Mouse (Mus musculus) heart, adult 18-20 months (tissue): ENCODE data around the gene Slc9a1. TPM values are rescaled to one million over a fixed set of nuclear protein-coding genes. Genes with fewer than 3 reads are reported as not detected.

Experiments
- DNase-seq, 2 experiments: peaks; one replicate each; pipeline ENCODE4 v3.0.0; 2021 to 2022; ENCODE audit warnings: mixed read lengths in 1 of 2
- total RNA-seq, 2 experiments: library from RNA; stranded (reverse); gene quantifications; 2 replicates each; pipeline ENCODE4 v1.2.3; 2021

The Slc9a1 gene
- total RNA-seq, 2 experiments from 2014 or later = 17.6 to 19.6 TPM

DNA sequence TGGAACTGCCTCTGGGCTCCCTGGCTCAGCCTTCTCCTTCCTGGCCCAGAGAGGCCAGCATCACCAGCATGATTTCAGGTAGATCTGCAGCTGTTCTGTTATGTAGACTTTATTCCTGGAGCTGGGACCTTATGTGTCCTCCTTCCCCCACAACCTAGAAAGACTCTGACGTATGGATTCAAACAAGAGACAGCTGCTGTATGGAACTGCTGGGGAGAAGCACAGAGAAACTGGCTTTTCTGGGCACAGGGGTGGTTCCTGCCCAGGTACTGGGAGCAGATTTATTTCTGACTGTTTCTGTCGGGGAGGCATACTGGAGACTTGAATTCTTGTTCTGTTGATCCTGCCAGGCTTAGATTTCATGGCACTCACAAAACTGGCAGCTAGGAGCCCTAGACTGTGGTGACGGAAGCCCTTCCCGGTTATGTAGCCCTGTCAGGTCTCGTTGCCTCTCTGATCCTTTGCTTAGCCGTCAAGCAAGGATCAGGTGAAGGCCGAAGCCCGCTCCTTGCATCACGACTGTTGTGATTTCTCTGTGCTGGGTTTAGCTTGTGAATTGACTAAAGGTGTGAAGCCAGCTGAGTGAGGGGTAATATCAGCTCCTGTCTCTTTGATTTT lies 34.2 kb downstream of the Slc9a1 start:
- no peak for DNase-seq

DNA sequence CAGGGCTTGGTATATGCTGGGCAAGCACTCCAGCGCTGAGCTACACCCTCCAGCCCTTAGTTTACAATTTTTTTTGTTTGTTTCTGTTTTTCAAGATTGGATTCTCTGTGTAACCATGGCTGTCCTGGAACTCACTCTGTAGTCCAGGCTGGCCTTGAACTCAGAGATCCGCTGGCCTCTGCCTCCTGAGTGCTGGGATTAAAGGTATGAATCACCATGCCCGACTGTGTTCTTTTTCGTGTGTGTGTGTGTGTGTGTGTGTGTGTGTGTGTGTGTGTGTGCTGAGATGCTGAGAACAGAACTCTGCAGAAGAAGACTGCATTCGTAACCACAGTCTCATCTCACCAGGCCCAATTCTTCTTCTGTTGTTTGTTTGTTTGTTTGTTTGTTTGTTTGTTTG lies 34.8 kb downstream of the Slc9a1 start:
- DNase-seq = no peak

DNA sequence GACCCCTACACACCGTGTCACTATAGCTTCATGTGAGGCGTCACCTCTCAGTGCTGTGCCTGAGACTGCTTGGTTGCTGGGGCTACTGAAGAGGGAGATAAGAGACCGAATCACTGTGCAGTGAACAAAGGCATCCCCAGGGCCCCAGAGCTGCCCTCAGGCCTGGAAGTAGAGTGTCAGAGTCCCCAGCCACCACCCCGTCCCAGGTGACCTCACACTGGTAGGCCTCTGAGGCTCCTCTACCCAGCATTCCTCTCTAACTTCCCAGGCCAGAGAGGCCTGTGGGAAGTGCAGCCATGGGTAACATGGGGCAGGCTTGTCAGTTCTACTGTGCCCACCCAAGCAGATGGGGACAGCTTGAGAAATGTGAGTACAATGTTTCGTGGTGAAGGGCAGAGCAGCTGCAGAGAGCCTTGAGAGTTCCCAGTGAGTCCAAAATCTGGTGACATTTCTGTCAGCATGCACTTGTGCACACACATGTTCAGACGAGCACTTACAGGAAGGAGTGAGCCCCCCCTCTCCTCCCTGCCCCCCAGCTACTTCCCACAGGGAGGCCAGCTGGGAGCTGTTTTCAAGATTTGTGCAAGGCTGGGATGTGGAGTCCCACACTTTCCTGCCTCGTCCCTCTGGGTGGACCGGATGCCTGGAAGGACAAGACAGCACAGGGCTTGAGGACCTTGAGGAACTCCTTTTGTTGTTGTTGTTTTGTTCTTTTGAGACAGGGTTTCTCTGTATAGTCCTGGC lies 37.0 kb downstream of the Slc9a1 start:
- no peak for DNase-seq

DNA sequence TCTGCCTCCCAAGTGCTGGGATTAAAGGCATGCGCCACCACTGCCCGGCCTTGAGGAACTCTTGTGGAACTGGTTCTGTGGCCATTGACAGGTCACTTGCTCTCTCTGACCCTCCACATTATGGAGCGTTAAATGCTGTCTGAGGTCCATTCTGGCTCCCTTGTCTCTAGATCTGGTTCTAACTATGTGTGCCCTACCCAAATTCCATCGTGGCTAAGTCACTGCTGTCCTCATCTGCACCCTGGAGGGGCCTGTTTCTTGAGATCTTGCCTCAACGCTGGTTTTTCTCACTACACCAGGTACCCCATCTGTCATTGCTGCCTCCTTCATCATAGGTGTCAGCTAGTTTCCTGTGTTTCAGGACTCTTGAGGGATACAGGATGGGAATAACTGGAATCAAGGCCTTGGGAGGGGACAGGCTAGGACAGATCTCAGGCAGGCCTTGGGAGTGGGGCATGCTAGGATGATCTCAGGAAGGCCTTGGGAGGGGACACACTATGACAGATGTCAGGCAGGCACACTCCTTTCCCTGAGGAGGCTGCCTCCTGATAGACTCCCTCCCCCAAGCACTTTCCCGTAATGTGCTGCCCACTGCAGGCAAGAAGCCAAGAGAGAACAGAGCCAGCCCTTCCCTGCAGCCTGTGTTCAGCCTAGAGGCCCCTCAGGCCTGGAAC lies 37.7 kb downstream of the Slc9a1 start:
- DNase-seq = peak; percentile 40 to 44

DNA sequence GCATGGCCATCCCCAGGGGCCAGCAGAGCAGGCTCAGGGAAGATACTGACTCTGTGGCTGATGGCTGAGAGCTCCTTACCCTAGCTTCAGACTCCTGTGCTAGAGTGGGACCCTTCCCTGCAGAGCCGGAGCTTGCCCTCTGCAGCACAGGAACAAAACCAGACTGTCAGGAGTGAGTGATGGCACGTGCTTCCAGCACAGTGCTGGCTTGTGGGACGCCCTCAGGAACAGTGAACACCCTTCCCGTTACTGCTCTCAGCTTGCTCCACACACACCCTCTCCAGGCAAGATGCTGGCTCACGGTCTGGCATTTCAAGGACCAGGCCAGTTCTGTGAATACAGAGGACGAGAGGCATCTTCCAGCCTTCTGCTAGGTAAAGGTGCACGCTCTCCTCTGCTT lies 38.5 kb downstream of the Slc9a1 start:
- peak in 1 of 2 experiments; percentile 47 for DNase-seq

DNA sequence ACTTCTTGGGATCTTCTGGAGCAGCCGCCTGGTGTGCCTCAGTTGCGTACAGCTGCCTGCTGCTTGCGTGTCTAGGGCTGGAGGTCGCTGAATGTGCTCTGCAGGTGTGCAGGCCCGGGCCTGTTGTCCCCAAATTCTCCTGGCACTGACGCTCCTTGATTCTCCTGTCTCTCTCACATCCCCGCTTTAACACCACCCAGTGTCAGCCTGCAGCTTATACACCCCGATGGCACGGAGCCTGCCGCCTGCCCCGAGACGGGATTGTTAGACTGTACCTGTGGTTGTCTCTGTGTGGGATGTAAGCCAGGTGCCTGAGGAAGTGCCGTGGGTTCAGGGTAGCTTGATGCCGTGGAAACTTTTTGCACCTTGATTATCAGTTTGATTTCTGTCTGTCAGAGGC lies 41.5 kb downstream of the Slc9a1 start:
- no peak for DNase-seq

DNA sequence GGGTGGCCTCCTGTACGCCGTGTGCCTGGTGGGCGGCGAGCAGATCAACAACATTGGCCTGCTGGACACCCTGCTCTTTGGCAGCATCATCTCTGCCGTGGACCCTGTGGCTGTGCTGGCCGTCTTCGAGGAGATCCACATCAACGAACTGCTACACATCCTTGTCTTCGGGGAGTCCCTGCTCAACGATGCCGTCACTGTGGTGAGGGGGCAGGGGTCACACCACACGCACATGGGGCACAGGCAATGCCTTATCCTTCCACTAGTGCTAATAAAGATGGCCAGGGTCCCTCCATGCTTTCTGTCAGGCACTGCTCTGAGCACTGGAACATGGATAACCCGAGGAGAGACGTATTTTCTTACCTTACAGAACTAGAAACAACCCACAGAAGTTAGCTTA lies 42.6 kb downstream of the Slc9a1 start:
- DNase-seq = no peak

DNA sequence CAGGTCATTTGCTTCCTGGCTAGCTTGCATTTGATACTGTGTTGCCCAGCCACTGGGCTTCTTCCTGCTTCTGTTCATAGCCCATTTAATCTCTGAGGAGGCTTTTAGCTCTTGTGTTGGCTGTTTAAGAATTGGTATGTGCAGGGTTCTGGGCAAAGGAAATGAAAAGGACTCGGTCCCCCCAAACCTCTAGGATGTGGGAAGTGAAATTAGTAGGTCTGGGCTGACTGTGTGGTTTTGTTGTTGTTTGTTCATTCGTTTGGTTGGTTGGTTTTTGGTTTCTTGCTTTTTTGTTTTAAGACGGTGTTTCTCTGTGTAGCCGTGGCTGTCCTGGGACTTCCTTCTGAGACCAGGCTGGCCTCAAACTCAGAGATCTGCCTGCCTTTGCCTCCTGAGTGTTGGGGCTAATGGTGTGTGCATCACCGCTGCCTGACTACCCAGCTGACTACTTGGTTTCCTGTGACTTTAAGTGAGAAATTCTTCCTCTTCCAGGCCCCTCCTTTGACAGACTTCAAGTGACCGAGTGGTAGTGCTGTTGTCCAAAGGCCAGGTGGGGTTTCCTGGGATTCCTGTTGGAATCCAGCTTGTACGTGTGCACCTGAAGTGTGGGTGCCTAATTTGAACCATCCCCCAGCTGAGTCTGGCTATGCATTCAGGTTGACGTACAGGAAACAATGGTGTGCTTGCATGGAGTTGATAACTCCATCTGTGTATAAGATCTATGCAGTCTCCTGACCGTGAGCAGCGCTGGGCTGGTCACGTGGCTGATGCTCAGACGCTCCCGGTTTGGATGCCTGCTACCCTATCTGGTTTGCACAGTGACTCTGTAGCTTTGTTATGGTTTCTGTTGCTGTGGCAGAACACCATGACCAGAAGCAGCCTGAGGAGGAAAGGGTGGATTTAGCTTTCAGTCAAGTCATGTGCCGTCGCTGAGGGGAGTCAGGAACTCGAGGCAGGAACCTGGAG lies 43.4 kb downstream of the Slc9a1 start:
- DNase-seq = no peak

DNA sequence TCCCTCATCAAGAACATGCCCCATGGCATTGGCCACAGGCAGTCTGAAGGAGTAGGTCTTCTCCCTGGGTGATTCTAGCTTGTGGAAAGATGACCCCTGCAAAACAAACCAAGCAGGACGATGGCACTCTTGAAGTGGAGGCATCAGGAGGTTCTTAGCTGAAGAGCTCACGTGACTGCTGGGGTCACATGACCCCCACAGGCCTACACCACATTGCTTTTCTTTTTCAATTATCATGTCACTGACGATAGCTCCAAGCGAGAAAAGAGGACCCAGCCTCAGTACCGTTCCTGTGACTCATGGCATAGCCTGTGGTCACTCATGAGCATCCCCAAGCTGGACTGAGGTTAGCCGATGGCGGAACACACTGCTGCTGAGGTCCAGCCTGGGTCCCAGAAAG lies 44.1 kb downstream of the Slc9a1 start:
- no peak for DNase-seq

DNA sequence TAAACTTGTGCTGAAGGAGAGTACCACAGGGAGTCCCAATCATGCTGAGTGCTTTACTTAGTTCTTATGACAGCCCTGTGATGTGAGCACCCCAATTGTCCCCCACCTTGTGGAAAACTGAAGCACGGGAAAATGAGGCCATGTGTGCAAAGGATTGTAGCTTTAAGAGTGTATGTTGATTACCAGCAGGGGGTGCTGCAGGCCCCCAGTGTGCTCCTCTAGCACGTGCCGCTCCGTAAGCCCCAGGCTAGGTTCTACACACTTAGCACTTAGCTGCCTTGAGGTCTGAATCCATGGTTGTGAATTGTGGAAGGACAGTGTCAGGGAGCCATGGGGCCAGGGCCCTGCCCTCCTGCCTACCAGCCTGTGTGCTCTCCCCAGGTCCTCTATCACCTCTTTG lies 45.4 kb downstream of the Slc9a1 start:
- DNase-seq = no peak

DNA sequence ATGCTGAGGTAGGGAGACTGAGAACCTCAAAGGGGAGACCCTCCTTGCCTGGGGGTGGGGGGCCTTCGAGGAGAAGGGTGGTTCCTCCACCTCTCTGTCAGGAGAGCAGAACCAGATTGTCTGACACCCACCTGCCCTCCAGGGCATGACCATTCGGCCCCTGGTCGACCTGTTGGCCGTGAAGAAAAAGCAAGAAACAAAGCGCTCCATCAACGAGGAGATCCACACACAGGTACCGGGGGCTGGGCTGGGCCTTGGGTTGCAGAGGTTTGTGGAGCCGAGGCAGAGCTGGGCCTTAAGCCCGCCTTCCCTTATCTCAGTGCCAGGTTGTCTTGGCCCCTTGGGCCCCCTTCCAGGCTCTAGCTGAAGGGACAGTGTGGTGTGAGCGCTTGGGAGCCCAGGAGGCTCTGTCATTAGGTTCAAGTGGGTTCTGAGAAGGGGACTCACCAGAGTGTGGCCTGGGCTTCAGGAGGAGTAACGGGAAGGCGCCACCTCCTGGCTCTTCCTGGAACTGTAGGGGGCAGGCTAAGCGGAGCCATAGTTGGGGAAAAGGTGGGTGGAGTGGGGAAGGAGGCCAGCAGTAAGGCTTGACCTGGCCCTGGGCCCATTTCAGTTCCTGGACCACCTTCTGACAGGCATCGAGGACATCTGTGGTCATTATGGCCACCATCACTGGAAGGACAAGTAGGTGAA lies 50.0 kb downstream of the Slc9a1 start:
- peak; percentile 49 to 76 for DNase-seq

DNA sequence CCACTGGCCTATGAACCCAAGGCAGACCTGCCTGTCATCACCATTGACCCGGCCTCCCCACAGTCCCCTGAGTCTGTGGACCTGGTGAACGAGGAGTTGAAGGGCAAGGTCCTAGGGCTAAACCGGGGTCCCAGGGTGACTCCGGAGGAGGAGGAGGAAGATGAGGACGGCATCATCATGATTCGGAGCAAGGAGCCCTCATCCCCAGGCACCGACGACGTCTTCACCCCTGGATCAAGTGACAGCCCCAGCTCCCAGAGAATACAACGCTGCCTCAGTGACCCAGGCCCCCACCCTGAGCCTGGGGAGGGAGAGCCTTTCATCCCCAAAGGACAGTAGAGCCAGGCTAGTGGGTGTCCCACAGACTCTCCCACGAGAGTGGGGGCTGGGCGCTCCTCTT lies 52.5 kb downstream of the Slc9a1 start:
- DNase-seq = no peak

DNA sequence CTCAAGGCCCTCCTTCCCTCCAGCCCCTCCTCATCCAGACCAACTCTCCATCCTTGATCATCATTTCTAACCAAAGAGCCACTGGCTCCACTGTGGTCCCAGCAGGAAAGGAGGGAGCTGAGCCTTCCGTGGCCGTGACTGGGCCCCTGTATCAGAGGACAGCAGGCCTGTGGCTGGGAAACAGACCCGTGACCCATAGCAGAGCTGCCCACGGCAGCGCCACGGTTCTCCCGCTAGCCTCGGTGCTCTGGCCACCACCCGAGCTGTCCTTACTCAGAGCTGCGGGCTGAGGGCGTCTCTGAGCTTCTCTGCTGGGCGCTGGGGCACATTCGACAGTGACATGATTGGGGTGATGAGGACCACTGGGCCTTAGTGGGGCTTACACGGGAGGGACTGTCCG lies 53.1 kb downstream of the Slc9a1 start:
- DNase-seq = no peak

DNA sequence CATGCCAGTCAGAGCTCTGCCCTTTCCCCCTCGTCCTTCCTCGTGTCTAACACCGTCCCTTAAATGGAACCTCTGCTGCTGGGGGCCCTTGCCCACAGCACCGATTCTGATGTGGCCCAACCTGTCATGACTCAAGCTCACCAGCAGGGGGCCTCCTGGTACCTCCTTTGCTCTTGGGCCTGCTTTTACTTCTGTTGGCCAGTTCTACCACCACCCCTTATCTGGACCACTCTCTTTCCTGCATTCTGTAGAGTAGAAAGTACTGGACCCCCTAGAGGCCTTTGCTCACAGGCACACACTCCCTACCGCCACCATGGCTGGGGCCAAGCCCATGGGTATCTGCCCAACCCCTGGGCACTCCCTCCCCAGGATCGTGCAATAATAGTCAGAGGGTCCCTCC lies 53.6 kb downstream of the Slc9a1 start:
- DNase-seq = peak in 1 of 2 experiments; percentile 68

DNA sequence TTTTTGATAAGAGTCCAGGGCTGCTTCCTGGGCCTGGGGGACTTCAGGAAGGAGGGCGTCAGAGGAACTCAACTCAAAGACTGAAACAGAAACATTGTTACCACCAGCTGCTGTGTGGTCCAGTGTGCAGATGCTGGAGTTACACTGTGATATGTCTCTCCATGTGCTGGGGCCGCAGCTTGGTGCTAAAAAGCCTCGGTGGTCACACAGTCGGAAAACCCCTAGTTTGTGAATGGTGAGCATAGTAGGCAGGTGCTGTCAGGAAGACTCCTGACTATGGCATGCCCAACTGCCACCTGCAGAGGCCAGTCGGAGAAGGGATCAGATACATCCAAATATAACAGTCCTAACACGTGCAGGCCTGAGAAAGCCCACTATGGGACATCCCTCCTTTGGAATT lies 54.2 kb downstream of the Slc9a1 start:
- DNase-seq = no peak

DNA sequence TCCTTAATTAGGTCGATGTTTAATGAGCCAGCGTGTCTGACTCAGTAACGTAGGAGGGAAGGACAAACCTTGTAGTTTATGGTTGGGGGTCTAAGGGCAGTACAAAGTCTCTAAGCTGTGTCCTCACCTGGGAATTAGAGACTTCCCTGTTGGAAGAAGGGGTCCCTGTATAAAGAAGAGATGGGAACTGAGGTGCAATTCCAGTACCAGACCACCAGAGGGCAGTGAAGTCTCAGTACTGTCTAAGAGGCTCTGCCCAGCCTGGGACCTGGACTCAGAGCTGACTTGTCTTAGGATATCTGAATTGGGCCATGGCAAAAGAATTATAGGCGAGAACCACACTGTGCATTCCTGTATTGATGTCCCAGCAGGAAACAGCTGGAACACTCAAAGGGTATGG lies 54.6 kb downstream of the Slc9a1 start:
- peak; percentile 70 to 81 for DNase-seq

DNA sequence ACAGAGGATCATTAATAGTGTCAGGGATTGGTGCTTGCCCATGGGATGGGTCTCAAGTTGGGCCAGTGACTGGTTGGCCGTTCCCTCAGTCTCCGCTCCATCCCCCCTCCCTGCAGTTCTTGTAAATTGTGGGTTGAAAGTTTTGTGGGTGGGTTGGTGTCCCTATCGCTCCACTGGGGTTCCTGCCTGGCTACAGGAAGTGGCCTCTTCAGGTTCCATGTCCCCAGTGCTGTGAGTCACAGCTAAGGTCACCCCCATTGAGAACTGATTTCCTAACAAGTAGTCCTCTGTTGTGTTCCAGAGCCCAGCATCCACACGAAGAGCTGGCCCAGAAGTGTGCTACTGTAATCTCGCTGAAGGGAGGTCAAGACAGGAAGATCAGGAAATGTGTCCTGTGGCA lies 56.6 kb downstream of the Slc9a1 start:
- no peak for DNase-seq

DNA sequence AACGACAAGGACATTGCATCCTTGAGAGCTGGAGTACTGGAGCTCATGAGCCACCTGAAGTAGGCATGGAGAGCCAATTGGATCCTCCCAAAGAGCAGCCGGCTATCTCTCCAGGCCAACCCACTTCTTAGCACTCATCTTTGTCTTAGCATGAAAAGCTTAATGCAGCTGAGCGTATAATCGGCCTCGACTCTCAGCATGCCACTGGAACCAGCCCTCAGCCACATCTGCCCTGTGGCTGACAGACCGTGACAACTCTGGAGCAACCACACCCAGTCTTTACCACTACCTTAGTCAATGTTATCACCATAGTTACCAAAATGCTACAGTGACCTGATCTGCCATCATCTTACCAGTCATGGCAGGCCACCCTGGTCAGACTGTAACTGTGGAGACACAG lies 62.0 kb downstream of the Slc9a1 start:
- DNase-seq = no peak

DNA sequence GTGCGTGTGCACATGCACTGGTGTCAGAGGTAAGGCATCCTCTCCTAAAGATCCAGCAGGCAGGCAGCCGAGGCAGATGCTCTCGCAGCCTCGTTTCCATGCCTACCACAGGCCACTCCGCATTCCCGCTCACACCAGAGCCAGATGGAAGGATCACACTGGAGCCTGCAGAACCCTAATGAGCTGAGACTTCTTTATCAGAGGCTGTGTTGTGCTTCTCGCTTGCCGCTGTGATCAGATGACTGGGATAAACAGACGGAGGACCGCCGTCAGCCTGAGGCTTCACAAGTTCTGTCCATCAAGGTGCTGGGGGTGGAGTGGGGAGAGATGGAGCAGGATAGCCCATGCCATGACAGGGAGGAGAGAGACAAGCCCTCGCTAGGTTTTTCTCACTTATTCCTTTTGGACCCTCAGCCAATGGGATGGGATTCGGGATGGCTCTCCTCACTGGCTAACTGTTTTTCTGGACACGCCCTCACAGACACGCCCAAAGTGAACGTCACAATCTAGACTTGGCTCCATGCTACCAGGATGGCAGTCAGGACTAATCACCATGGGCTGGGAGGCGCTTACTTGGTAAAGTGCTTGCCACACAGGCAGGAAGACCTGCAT lies 63.2 kb downstream of the Slc9a1 start:
- peak in 1 of 2 experiments; percentile 5 for DNase-seq

DNA sequence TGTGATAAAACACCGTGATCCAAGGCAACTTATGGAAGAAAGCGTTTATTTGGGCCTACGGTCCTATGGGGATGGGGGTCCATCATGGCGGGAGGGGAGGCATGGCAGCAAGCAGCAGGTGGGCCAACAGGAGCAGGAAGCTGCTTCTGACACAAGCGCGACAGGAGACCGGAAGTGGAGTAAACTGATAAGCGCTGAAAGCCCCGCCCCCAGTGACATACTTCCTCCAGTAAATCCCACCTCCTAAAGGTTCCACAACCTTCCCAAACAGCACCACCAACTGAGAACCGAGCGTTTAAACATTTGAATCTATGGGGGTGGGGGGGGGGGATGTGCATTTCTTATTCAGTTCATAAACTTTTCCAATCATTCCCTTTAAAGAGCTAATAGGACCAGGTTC lies 66.4 kb downstream of the Slc9a1 start:
- DNase-seq = no peak
